Mouse (Mus musculus): ENCODE data around the gene Susd4.
A peak's percentile ranks its signal among the peaks of the same experiment; 100 is the strongest.

Gene Susd4

GRCm38 (mm10) chr1:182861671-182862358 is 98.2 kb downstream of the Susd4 start:
- no peak for DNase-seq

GRCm38 (mm10) chr1:182863396-182863795 is 99.7 kb downstream of the Susd4 start:
- no peak for DNase-seq

- DNase-seq = no peak
Measured at GRCm38 (mm10) chr1:182867886-182868285, 104.2 kb downstream of the Susd4 start.

DNA sequence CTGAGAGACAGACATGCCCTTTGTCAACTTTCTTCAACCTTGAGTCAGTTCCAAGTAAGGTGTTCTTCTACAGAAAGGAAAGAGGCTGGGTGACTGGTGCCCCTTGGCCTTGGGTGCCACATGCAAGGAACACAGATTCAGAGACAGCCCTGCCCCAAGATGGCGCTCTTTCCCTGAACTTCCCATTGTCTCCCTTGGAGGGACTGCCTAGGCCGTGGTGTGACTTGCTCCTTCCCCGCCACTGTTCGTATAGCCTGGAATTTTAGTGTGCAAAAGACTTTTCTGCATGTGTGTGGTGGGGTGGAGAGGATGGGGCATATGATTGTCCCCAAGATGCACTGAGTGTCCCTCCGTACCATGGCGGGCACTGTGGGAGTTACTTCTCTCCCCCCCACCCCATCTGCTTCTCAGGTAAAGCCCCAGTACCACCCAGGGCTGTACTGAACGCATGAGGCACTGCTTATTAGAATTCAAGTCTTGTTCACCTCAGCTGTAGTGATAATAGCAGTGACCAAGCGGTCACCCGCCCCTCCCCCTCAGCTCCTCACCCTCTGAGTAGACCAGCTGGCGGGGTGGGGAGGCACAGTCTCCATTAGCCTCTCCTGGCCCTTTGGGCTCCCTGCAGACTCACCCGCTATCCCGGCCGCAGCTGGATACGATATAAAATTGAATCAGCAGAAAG is 104.9 kb downstream of the Susd4 start:
- DNase-seq = no peak

DNA sequence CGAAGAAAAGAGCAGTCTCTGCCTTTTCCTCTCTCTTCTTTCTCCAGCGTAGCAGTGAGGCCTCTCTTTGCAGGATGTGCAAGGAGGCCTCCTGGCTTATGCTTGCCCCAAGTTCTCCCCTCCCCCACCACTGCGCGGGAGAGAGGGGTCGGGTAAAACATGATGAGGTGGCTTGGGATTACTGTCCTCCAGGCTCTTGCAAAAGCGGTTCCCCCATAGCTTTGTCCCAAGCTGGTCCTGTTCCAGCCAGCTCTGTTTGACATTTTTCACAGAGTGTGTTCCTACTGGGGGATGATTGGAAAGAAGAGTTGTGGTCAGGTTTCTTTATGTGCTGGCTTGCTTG is 105.4 kb downstream of the Susd4 start:
- no peak for DNase-seq

- DNase-seq = no peak
Measured at GRCm38 (mm10) chr1:182878156-182878555, 114.5 kb downstream of the Susd4 start.

GRCm38 (mm10) chr1:182878719-182879118 is 115.1 kb downstream of the Susd4 start:
- no peak for DNase-seq

DNA sequence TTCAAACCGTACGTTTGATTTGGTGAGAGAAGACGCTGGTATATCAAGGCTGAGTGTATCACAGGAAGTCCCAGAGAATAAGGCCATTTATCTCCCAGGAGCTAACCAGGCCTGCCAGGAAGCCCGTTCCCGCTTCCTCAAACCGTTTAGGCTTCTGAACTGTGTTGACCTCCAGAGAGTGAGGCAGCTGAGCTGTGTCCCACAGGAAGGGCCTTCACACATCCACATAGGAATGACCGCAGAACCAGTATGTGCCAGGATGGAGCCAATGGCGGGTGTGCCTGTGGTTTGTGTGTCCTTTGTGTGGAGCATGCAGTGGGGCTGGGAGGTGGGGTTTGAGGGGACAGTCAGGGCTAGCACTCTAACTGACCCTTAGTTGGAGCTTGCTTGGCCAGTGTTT is 117.6 kb downstream of the Susd4 start:
- no peak for DNase-seq

DNA sequence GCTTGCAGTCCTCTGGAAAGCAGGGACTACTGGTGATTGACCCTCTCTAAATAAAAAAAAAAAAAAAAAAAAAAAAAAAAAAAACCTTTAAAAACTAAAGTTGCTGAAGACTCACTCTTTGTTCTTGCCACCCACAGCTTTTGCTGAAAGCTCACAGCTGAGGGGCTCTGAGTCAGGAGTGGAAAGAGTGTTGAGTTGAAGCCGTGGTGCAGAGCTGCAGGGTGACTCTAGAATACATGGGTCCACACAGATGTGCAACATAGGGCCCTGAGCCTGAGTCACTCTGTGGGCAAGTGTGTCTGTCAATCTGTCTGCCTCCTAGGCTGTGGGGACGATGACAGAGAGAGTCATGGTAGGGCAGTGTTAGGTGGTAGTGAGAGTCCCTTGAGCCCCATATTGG is 119.0 kb downstream of the Susd4 start:
- DNase-seq = no peak

- peak; percentile 16 for DNase-seq
Measured at GRCm38 (mm10) chr1:182895698-182896097, 132.0 kb downstream of the Susd4 start.

DNA sequence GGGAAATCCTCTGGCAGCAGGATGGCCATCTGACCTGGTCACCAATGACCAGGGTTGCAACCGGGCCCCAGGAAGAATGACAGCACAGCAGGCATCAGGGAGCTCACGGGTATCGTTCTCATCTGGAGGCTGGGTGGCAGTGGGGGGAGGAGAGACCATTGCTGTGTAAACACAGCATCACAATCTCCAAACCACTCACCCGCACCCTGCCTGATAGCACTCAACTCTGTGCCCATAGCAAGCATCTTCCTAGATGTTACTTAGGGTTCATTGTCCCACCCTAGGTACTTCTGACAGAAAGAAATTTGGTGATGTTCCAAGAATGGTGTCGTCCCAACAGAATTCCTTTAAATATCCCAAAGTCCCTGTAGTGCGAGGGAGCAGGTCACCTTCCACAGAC is 133.4 kb downstream of the Susd4 start:
- DNase-seq = no peak

DNA sequence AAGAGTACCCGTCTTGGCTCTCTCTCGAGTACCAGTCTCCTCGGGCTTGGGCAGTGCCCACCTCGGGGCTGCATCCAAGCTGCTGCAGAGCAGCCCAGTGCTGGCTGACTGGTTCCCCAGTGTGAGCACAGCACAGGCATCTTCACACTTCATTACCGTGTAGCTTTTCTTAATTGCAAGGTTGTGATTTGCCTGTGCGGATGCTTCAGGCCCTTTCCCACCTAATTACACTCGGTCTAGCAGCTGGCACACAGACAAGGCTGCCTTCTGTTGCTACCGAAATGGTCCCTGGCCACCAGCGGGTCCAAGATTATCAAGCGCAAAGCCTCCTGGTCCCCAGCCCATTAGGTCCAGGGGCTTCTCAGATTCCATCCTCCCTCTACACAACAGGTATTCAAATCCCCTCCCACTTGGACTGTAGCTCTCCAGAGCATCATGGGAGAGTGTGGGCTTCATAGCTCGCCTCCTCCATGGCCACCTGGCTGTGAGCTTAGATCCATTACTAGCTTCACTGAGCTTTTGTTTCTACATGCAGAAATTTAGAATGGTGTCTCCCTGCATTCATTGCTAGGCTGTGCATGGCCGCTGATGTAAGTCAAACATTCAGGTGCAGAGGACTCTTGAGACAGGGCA is 134.0 kb downstream of the Susd4 start:
- peak; percentile 35 for DNase-seq

DNA sequence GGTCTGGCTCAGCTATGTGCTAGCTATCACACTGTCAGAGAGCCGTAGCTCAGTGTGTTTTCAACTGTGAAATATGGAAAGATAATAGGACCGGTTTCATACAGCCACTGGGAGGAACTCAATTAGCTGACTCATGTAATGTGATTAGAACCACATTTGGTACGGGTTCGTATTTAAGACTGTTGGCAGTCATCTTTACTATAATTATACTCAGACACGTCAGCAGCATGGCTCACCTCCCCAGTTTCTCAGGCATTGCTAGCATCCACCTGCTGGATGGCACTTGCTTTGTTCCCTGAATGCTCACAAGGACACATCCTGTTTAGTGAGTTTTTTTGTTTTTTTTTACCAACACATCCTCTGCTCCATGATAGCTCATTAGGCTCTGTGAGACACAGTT is 138.4 kb downstream of the Susd4 start:
- no peak for DNase-seq

DNA sequence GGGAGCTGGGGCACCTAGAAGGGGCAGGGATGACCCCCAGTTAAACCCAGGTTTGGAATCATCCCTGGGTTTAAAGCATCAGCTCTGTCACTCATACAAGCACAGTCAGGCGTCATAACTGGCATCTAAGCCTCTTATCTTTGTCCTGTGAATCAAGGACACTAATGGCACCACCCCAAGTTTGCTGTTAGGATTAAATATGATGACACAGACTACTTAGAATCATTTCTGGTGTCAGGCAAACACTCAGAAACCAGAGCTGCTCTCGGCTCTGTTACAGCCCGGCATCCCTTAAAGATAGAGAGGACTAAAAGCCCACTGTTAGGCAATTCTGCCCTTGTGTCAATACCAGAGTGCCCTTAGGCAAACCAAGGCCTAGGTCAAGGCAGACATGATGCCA is 139.2 kb downstream of the Susd4 start:
- no peak for DNase-seq

GRCm38 (mm10) chr1:182905669-182906068 is 142.0 kb downstream of the Susd4 start:
- DNase-seq = no peak

DNA sequence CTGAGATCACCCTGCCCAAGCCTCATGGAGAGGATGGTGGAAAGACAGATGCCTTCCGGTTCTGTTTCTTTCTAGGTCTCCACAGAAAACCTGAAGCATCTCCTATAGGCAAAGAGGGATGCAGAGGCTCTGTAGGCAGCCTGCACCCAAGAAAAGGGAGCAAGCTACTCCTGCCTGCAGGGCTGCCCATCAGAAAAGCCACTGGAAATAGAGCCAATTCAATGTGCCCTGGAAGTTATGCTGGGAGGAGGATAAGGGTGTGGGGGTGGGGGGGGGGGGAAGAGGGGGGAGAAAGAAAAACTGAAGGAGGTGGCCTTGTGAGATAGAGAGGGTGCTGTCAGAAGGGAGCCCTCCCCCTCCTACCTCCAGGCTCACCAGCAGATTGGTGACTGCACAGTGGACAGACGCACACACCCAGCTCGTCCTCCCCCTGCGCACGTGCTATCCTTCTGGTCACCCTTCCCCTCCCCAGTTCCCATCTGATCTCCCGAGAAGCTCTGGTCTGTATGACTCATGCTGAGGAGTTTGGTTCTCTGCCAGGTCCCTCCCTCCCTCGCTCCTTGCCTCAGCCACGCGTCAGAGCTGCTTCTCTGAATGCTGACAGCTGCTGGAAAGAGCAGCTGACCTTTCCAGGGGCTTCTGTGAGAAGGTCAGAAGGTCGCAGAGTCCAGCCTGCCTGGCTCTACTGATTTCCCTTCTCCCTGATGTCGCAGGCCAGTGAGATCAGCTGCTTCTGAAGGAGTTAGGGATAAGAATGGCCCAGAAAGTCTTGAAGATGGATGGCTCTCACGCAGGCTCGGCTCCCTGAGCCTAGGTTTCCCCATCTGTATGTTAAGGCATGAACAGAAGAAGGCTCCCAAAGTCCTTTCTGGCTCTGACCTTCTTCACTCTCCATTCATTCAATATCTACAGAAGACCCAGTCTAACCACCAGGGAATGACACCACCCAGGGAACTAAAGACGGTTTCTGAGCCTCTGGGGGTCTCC is 144.7 kb downstream of the Susd4 start:
- peak; percentile 26 for DNase-seq

GRCm38 (mm10) chr1:182909066-182909465 is 145.4 kb downstream of the Susd4 start:
- no peak for DNase-seq

DNA sequence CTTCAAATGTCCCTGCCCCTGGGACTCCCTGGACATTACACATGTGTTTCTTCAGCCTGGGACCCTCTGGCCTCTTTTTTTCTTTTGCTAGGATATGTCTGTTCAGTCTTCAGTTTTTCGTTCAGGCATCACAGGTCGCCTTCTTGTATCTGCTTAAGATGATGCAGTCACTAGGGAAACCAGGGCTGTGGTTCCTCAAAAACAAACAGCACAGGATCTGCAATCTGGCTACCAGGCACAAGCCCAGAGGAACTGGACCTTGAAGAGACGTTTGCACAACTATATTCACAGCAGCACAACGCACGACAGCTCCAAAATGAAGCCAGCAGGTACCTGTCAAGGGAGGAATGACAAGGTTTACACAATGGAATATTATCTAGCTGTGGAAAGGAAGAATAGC is 145.9 kb downstream of the Susd4 start:
- no peak for DNase-seq

DNA sequence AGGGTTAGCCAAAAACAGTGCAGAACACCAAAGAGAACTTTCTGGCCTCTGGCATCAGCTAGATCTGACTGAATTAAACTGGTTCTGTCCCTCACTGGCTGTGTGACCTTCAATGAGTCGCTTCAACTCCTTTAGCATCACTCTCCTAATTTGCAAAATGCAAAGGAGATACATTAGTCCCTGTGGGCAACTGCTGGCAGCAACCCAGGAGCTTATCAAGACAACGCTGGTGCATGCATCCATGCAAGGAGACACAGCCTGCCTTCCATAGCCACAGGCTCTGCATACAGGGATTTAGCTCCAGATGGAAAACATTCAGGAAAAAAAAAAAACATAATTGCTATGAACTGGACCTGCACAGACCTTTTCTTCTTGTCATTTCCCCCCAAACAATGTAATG is 148.9 kb downstream of the Susd4 start:
- DNase-seq = no peak

DNA sequence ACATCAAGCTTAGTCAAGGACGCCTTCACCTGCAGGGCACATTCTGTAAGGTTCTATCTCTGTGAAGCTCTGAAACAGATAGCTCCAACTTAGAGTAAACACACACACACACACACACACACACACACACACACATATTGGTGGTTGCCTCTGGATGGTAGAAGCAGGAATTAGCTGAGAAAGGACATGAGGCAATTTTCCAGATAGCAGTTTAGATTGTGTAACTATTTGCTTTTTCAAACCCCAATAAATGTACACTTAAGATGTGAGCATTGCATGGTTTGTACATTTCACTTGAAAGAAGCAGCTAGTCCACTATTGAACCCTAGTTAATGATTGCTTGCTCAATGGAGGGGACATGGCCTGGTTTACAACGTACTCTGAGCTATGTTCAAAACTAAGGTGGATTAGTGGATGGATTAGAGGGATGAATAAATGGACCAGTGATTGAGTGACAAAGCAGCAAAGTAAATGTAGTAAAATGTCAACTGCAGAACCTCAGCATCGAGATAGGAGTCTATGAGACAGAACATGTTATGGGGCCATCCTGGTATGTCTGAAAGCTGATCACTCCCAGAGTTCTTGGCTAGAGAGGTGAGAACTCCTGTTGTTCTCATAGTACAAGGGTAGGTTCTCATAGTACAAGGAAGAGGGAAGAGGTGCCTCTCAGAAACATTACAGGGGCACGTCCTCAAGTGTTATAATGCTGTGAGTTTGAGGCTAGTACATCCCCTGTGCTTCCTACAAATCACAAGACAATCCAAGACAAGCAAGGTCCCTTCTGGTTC is 150.7 kb downstream of the Susd4 start:
- DNase-seq = no peak

DNA sequence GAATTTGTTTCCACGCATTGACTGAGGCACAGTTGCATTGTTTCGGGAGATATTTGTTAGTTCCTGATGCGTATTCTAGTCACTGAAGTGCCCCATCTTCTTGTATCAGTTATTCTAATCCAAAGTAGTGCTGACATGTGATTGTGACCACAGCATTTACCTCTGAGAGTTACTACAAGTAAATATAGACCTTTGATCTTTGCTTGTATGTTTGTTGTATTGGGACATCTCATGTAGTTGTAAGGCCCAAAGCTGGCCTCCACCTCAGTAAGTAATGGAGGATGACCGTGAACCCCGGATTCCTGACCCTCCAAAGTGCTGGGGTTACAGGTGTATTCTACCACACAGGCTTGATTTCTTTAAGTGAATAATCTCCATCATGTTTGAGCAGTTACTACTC is 152.5 kb downstream of the Susd4 start:
- no peak for DNase-seq

DNA sequence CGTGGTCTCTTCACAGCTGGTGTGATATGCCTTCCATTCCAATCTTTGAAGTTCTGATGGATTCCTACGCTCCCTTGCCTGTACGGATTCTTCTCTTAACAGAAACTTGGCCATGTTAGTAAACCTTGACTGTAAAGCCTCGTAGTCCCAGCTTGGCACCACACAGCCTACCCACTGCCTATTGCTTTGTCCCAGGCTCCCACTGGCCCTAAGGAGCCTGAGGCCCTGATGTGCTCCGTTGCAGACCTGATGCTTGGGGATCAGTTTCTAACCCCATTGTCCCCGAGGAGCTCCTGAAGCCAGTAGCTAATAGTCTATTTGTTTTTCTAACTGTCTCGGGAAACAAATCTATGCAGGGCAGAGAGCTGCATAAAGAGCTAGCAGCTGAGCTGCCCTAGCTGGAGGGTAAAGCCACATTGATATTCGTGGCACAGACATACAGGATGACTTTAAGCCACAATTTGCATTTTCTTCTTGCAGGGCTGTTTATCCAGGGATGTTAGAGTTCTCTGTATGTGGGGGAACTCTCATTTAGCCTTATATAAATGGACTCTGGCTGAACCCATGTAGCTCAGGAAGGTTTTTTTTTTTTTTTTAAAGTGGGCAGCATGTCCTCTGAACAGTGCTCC is 155.2 kb downstream of the Susd4 start:
- DNase-seq = no peak

Measured in cerebellum, adult 11 months (tissue).